Mouse (Mus musculus) gastrocnemius, adult 18-20 months (tissue): ENCODE measurements at regions not wholly inside any gene's neighbourhood (a gene's known extent, or its start where the extent isn't known, plus 50 kb on each side); places are given as distances from the start of the nearest gene placed in this dataset.

Experiments used
- DNase-seq: peaks from one replicate; pipeline ENCODE4 v3.0.0; 2021; ENCODE audit warnings: low spot score

- peak; percentile 51 for DNase-seq
Observed at GRCm38 (mm10) chr2:61453490-61454281, 124.7 kb upstream of the Tank start.

- DNase-seq = peak; percentile 6
Observed at GRCm38 (mm10) chr2:61452581-61452980, 125.8 kb upstream of the Tank start.

- no peak for DNase-seq
Observed at GRCm38 (mm10) chr2:61450731-61451130, 127.7 kb upstream of the Tank start.

- DNase-seq = no peak
Observed at GRCm38 (mm10) chr2:61436591-61436990, 141.8 kb upstream of the Tank start.

GRCm38 (mm10) chr2:61407881-61408280 is 170.5 kb upstream of the Tank start:
- DNase-seq = no peak

GRCm38 (mm10) chr2:61406104-61406751 is 172.2 kb upstream of the Tank start:
- no peak for DNase-seq

GRCm38 (mm10) chr2:61405261-61405660 is 173.1 kb upstream of the Tank start:
- DNase-seq = no peak

- no peak for DNase-seq
Observed at GRCm38 (mm10) chr2:61402588-61403487, 175.5 kb upstream of the Tank start.

- peak; percentile 79 for DNase-seq
Observed at GRCm38 (mm10) chr2:61401636-61402587, 176.5 kb upstream of the Tank start.

GRCm38 (mm10) chr2:61398633-61399032 is 179.8 kb upstream of the Tank start:
- DNase-seq = no peak

GRCm38 (mm10) chr2:61389622-61390021 is 188.8 kb upstream of the Tank start:
- no peak for DNase-seq

- no peak for DNase-seq
Observed at GRCm38 (mm10) chr2:61389207-61389606, 189.2 kb upstream of the Tank start.

- DNase-seq = no peak
Observed at GRCm38 (mm10) chr2:61387561-61387960, 190.8 kb upstream of the Tank start.

- no peak for DNase-seq
Observed at GRCm38 (mm10) chr2:61386966-61387365, 191.4 kb upstream of the Tank start.

GRCm38 (mm10) chr2:61384467-61384866 is 193.9 kb upstream of the Tank start:
- no peak for DNase-seq

GRCm38 (mm10) chr2:61383744-61384295 is 194.6 kb upstream of the Tank start:
- no peak for DNase-seq

- DNase-seq = no peak
Observed at GRCm38 (mm10) chr2:61379076-61379475, 199.3 kb upstream of the Tank start.

GRCm38 (mm10) chr2:61378297-61378696 is 200.1 kb upstream of the Tank start:
- no peak for DNase-seq

GRCm38 (mm10) chr2:61377756-61378155 is 200.6 kb upstream of the Tank start:
- DNase-seq = no peak

GRCm38 (mm10) chr2:61362606-61363005 is 215.8 kb upstream of the Tank start:
- DNase-seq = no peak

- no peak for DNase-seq
Observed at GRCm38 (mm10) chr2:61361394-61361793, 217.0 kb upstream of the Tank start.
